Mouse (Mus musculus): ENCODE measurements at regions not wholly inside any gene's neighbourhood (a gene's known extent, or its start where the extent isn't known, plus 50 kb on each side); places are given as distances from the start of the nearest gene placed in this dataset.

DNA sequence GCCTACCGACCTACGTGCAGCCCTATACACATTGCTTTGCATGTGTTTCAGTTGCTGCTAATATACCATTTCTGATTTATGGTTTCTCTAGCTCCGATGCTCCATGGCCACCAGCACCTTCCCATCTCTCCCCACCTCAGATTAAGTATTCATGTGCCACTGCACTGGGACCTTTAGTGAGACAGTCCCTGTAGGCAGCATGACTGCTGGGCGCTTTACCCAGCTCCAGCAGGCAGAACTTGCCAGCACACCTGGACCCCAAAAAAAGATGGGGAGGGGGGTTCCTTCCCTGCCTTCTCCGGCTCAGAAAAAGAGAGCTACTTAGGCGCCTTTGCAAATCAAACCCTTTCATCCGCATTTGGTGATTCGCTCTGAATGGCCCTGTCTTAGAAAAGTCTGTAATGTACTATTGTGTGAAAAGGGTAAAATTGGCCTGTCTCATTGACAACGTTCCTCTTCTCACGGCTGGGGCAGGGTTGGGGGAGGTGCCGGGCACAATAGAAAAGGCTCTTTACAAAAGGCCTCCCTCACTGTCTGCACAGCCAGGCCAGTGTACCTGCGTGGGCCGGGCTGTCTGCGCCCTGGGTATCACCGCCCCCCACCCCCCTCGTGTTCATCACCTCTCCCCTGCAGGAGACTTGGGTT, 89.6 kb upstream of the Id4 start:
- no peak for DNase-seq (ENCODE audit: low spot score in 2 of 2)

DNA sequence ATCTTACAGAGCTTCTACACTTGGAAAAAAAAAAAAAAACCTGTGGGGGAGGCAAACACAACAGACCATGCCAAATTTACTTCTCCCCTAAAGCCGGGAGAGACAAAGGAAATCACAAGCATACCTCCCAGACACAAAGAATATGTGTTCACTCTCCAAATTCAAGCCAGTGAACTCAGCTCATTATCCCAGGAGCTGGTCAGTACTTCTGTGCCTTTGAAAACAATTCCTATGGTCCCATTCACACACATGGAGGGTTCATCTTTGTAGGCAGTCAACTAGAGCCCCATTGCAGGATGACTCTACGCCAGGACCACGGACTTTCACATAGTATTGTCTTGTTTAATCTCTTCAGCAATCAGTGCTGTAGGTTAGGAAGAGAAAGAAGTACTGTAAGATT, 89.0 kb upstream of the Id4 start:
- DNase-seq (ENCODE audit: low spot score in 2 of 2), result no peak

DNA sequence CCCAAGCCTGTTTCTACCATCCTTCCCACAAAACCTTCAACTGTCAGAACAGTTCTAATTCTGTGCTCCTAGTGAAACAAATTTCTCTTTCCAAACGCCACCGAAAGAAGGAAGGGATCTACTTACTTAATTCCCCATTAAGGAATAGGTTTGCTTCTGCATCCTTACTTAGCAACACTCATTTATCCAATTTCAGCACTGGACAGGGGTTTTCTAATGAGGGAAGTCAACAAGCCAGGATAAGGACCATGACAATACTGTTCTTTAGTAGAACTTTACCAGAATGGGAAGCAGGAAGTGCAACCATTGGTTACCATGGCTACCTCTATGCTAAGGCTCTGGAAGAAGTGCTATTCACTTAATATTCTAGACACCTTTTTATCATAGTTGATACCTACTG, 68.6 kb upstream of the Id4 start:
- no peak for DNase-seq (ENCODE audit: low spot score in 2 of 2)

DNA sequence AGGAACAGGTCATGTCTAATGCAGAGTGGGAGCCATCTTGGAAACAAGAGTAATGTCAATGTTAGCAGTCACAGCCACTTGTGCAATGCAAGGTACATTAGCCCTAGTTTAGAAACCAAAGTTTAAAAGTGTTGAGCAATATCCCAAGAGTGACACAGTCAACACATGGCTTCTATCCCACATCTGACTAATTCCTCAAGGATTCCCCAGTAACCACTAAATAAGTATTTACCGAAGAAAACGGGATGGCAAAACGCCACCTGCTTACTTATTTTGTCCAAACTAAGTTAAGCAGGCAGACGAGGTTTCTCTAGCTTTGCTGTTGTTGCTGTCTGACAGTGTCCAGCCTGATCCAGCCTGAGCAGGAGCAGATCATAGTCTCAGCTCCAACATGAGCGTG, 67.1 kb upstream of the Id4 start:
- no peak for DNase-seq (ENCODE audit: low spot score in 2 of 2)

DNA sequence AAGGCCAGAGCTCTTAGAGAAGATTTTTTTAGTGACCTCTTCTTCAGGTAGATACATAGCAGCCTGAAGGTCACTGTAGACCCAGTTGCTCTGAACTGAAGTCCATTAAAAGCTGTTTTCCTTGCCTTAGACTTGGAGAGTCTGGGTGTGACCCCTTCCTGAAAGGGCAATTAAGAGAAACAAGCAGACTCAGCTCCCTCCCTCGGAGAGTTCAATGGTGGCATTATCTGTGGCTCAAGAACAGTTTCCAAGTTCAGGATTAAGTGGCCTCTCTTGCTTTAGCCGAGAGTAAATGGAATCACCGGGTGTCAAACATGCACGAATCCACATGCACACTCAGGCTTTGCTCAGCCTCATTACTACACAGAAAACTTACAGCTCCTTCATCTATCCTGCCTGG, 53.2 kb upstream of the Id4 start:
- DNase-seq (ENCODE audit: low spot score in 2 of 2), result no peak

Measured in right cerebral cortex, adult 2 months (tissue).